ENCODE assay signal across 22 mouse cellular contexts in the genomic region with DNA sequence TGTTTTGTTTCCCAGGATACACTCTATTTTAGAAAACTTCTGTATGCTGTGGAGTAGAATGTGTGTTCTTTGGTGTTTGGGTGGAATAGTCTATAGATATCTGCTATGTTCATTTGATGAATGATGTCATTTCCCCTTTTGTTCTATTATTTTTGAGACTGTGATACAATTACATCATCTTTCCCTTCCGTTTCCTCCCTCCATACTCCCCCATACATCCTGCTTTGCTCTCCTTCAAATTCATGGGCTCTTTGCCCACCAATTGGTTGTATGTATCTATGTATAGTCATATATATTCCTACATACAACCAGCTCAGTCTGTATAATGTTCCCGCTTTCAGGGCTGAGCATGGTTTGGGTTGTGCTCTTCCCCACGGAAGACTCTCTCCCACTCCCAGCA. TPM values are rescaled to one million over a fixed set of nuclear protein-coding genes. Genes with fewer than 3 reads are reported as not detected.
DNase-seq lines count a peak whose midpoint lies in the region; ATAC-seq and TF ChIP-seq lines count a peak whose summit lies in the region.
"Had no signal": no experiment of that assay in that cellular context is flagged by ENCODE, and none has a peak within 500 bp of the region (broad histone marks: within the 10 kb centered on the region; RNA-seq: fewer than 3 reads in every experiment).

No protein-coding gene starts in this region.

- intact Hi-C loops in heart, adult 2 months (cut with DNase I): no loop called here

- H3K4me1 ChIP-seq in heart, adult 2 months (ENCODE audit: control insufficient read depth, insufficient read depth, low read length): peaks cover 5% of the 10 kb centered on the region
- no peaks in the 10 kb centered on the region for H3K4me1 ChIP-seq in heart, embryonic 15.5 days (replicated peaks)
- no peaks in the 10 kb centered on the region for H3K4me1 ChIP-seq in lung, embryonic 16.5 days (replicated peaks; ENCODE audit: control insufficient read depth, insufficient read depth, low read length)
- H3K4me1 ChIP-seq: embryonic facial prominence, embryonic 12.5 days; forebrain, embryonic 12.5 days; hindbrain, embryonic 15.5 days had no signal

- 39% methylated on average over 3 of the region's 3 CpGs for WGBS in heart, adult 2 months
- 68% methylated on average over 3 of the region's 3 CpGs for WGBS in heart, embryonic 15.5 days
- WGBS in lung, embryonic 16.5 days: 62% methylated on average over 3 of the region's 3 CpGs
- 59% methylated on average over 3 of the region's 3 CpGs for WGBS in macrophage (ENCODE audit: missing documents)

- H3K79me2 ChIP-seq in heart, adult 2 months (replicated peaks; ENCODE audit: control insufficient read depth, insufficient read depth, low read length): no peaks in the 10 kb centered on the region
- H3K79me2 ChIP-seq in macrophage (ENCODE audit: inconsistent target): no peaks in the 10 kb centered on the region

- H3K36me3 ChIP-seq in heart, adult 2 months (ENCODE audit: control insufficient read depth, insufficient read depth, low read length): no peaks in the 10 kb centered on the region
- H3K36me3 ChIP-seq in heart, embryonic 15.5 days: no peaks in the 10 kb centered on the region
- H3K36me3 ChIP-seq in lung, embryonic 16.5 days (ENCODE audit: control insufficient read depth, insufficient read depth, low read length): no peaks in the 10 kb centered on the region
- H3K36me3 ChIP-seq in macrophage (ENCODE audit: inconsistent target): no peaks in the 10 kb centered on the region
- H3K36me3 ChIP-seq: embryonic facial prominence, embryonic 12.5 days; forebrain, embryonic 12.5 days; hindbrain, embryonic 15.5 days had no signal

- no peak overlapping the region for H3K9ac ChIP-seq in heart, adult 2 months (ENCODE audit: low read depth, low read length)
- H3K9ac ChIP-seq in heart, embryonic 15.5 days: no peak overlapping the region
- no peak overlapping the region for H3K9ac ChIP-seq in lung, embryonic 16.5 days (ENCODE audit: low read length)
- H3K9ac ChIP-seq: embryonic facial prominence, embryonic 12.5 days; forebrain, embryonic 12.5 days; hindbrain, embryonic 15.5 days had no signal

- TF ChIP-seq CTCF in heart, adult 2 months (IDR thresholded peaks at IDR 0.05): no peak

- H3K4me3 ChIP-seq in heart, adult 2 months: no peak overlapping the region
- no peak overlapping the region for H3K4me3 ChIP-seq in heart, embryonic 15.5 days
- no peak overlapping the region for H3K4me3 ChIP-seq in lung, embryonic 16.5 days (ENCODE audit: low read length)
- no peak overlapping the region for H3K4me3 ChIP-seq in macrophage (ENCODE audit: inconsistent target)
- H3K4me3 ChIP-seq: embryonic facial prominence, embryonic 12.5 days; forebrain, embryonic 12.5 days; hindbrain, embryonic 15.5 days had no signal

- no peak for DNase-seq in heart, adult 2 months
- DNase-seq in heart, adult 9 months (ENCODE audit: low spot score in 2 of 2): no peak
- DNase-seq in heart, adult 11 months: no peak
- no peak for DNase-seq in lung, postnatal 10 days
- DNase-seq in left cerebral cortex, adult 11 months (ENCODE audit: low spot score): no peak
- DNase-seq: adrenal gland, postnatal 14 days; cerebellum, adult 8-10 months; cerebellum, postnatal 14 days; embryo, embryonic 11 days; gastrocnemius, postnatal 10 days; heart, postnatal 10 days; kidney, adult 2 months had no signal

- TF ChIP-seq EP300 in heart, adult 2 months (IDR thresholded peaks at IDR 0.05; ENCODE audit: insufficient read depth, low read depth, low read length): no peak

- peak overlapping the region; percentile 26 for H3K27ac ChIP-seq in heart, adult 2 months
- H3K27ac ChIP-seq in heart, embryonic 15.5 days: 0 out of 2 replicates have a peak overlapping the region, but pooled peaks have one; percentile 25
- peak overlapping the region; percentile 7; the same call in 1 of the 2 replicates for H3K27ac ChIP-seq in lung, embryonic 16.5 days (ENCODE audit: low read length)
- H3K27ac ChIP-seq in macrophage: peak overlapping the region; percentile 54
- H3K27ac ChIP-seq: embryonic facial prominence, embryonic 12.5 days; forebrain, embryonic 12.5 days; hindbrain, embryonic 15.5 days had no signal

- no peak overlapping the region for H3K4me2 ChIP-seq in heart, embryonic 15.5 days
- no peak overlapping the region for H3K4me2 ChIP-seq in lung, embryonic 16.5 days (ENCODE audit: low read depth, low read length)
- H3K4me2 ChIP-seq: embryonic facial prominence, embryonic 12.5 days; forebrain, embryonic 12.5 days; hindbrain, embryonic 15.5 days had no signal

- H3K27me3 ChIP-seq in heart, adult 2 months (ENCODE audit: control insufficient read depth, insufficient read depth, low read length): no peaks in the 10 kb centered on the region
- no peaks in the 10 kb centered on the region for H3K27me3 ChIP-seq in heart, embryonic 15.5 days
- no peaks in the 10 kb centered on the region for H3K27me3 ChIP-seq in lung, embryonic 16.5 days (ENCODE audit: control insufficient read depth, insufficient read depth, low read depth, low read length)
- H3K27me3 ChIP-seq: embryonic facial prominence, embryonic 12.5 days; forebrain, embryonic 12.5 days; hindbrain, embryonic 15.5 days; Patski had no signal

- no peaks in the 10 kb centered on the region for H3K9me3 ChIP-seq in heart, embryonic 15.5 days (replicated peaks)
- no peaks in the 10 kb centered on the region for H3K9me3 ChIP-seq in lung, embryonic 16.5 days (ENCODE audit: control insufficient read depth, low read length)
- H3K9me3 ChIP-seq: embryonic facial prominence, embryonic 12.5 days; forebrain, embryonic 12.5 days; hindbrain, embryonic 15.5 days had no signal

- no peak for ATAC-seq in heart, embryonic 15.5 days (replicated peaks; ENCODE audit: insufficient number of reproducible peaks, insufficient read depth, low FRiP score, low read depth)
- ATAC-seq in lung, embryonic 16.5 days (ENCODE audit: low read depth): peak; percentile 28; the same call in 1 of the 2 replicates
- ATAC-seq: activated CD4-positive, CD25-positive, alpha-beta regulatory T cell, adult 4 months; forebrain, embryonic 16.5 days; intestine, embryonic 16.5 days; Patski had no signal

- no peak for TF ChIP-seq POLR2A in heart, adult 2 months (IDR thresholded peaks at IDR 0.05; ENCODE audit: insufficient read depth, low read depth, low read length)

RNA-seq across cellular contexts. Expression of a gene that starts 44.1 kb away (rescaled TPM):
- 10 to 100 TPM; 50.7 to 52.3 TPM for total RNA-seq in heart, adult 2 months (2021)
- 34.2 and 62.3 TPM in 2 replicates for polyA plus RNA-seq in heart, adult 2 months (2012; rRNA removed)
- polyA plus RNA-seq in heart, embryonic 15.5 days (2015; fragmentation: Nextera tagmentation; extraction: Ambion mirVana): 49.2 and 50.9 TPM in 2 replicates
- polyA plus RNA-seq in lung, embryonic 16.5 days (2015; fragmentation: Nextera tagmentation; extraction: Ambion mirVana): 29.3 and 30.8 TPM in 2 replicates
- total RNA-seq in macrophage (2018; cell fraction: chromatin; rRNA removed): 100 to 1,000 TPM in 17 of 26 experiments, 10 to 100 TPM in 9; 31.9 to 240 (median 110) TPM
- 10 to 100 TPM in 23 of 26 experiments, 1 to 10 TPM in 3; 7.7 to 19.1 (median 13.5) TPM for total RNA-seq in macrophage (2018; cell fraction: cytosol; rRNA removed)
- total RNA-seq in macrophage (2018; cell fraction: nucleus; rRNA removed): 100 to 1,000 TPM in 1 of 26 experiments, 10 to 100 TPM in 25; 21.0 to 107 (median 40.4) TPM
- polyA plus RNA-seq in macrophage (2018): 12.1 to 15.5 TPM (median 12.6 TPM) in 3 replicates

RNA-seq across cellular contexts. Expression of a gene that starts 44.2 kb away (rescaled TPM):
- total RNA-seq in heart, adult 2 months (2021): 10 to 100 TPM; 23.8 to 24.0 TPM
- 8.2 and 16.4 TPM in 2 replicates for polyA plus RNA-seq in heart, adult 2 months (2012; rRNA removed)
- 4.0 and 5.5 TPM in 2 replicates for polyA plus RNA-seq in heart, embryonic 15.5 days (2015; fragmentation: Nextera tagmentation; extraction: Ambion mirVana)
- 5.0 and 5.8 TPM in 2 replicates for polyA plus RNA-seq in lung, embryonic 16.5 days (2015; fragmentation: Nextera tagmentation; extraction: Ambion mirVana)
- total RNA-seq in macrophage (2018; cell fraction: chromatin; rRNA removed): 10 to 100 TPM; 10.6 to 61.2 (median 41.1) TPM
- total RNA-seq in macrophage (2018; cell fraction: cytosol; rRNA removed): 10 to 100 TPM in 14 of 26 experiments, 1 to 10 TPM in 12; 5.0 to 22.1 (median 10.5) TPM
- 10 to 100 TPM; 11.1 to 48.7 (median 25.4) TPM for total RNA-seq in macrophage (2018; cell fraction: nucleus; rRNA removed)
- polyA plus RNA-seq in macrophage (2018): 10.6 to 13.5 TPM (median 13.4 TPM) in 3 replicates
